Mouse (Mus musculus): ENCODE measurements at regions not wholly inside any gene's neighbourhood (a gene's known extent, or its start where the extent isn't known, plus 50 kb on each side); places are given as distances from the start of the nearest gene placed in this dataset.

DNA sequence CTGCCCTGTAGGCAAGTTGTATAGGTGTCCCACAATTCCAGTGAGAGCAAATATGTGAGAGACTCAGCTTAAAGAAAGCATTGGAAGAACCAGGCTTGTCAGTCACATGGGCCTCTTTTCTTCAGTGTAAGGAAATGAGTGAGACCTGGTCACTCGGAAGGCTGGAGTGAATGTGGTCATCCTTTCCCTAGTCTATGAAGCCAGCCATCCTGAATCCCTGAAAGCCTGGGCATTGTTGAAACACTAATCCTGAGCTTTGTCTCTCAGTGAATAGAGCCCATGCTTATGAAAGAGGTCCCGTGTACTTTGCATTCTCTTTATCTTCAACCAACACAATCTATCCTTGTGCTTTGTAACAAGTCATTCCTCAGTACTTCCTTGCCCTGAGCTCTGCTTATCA is 420.1 kb upstream of the Igfbp7 start:
- TF ChIP-seq CTCF (IDR thresholded peaks at IDR 0.05; ENCODE audit: low read depth) (no peak), EP300 (IDR thresholded peaks at IDR 0.05; ENCODE audit: low read depth) (no peak)

Data from liver, postnatal 0 days (tissue).